Comparison of ENCODE assay signal across 10 mouse cellular contexts in the genomic region with DNA sequence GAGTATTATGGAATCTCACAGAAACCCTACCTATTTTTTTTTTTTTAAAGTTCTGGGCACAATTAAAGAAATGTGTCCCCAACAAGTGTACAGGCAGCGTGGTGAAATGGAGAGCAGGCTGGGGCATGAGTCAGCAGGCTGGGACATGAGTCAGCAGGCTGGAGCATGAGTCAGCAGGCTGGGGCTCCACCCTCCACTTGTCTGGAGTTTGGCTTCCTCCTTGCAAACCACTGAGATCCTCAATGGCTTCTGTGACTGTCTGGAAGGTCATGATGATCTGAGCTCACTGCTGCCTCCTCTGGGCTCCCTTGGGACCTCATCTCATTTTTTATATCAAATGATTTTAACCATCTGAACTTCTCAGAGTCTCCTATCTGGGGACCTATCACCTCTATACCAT. TPM values are rescaled to one million over a fixed set of nuclear protein-coding genes. Genes with fewer than 3 reads are reported as not detected.
DNase-seq lines count a peak whose midpoint lies in the region; ATAC-seq and TF ChIP-seq lines count a peak whose summit lies in the region.
"Had no signal": no experiment of that assay in that cellular context is flagged by ENCODE, and none has a peak within 500 bp of the region (broad histone marks: within the 10 kb centered on the region; RNA-seq: fewer than 3 reads in every experiment).

No protein-coding gene starts in this region.

- H3K9me3 ChIP-seq in lung, embryonic 14.5 days (ENCODE audit: low read depth, low read length) = no peaks in the 10 kb centered on the region
- H3K9me3 ChIP-seq in MEL (replicated peaks; ENCODE audit: insufficient read depth, low read length) = no peaks in the 10 kb centered on the region
- no peaks in the 10 kb centered on the region for H3K9me3 ChIP-seq in liver, postnatal 0 days (ENCODE audit: low read length)
- H3K9me3 ChIP-seq: limb, embryonic 15.5 days had no signal

- no peaks in the 10 kb centered on the region for H3K4me1 ChIP-seq in lung, embryonic 14.5 days (ENCODE audit: insufficient read depth)
- peaks cover 5 to 7% of the 10 kb centered on the region in 2 experiments for H3K4me1 ChIP-seq in MEL (ENCODE audit: control insufficient read depth in 1 of 2, insufficient read depth in 2 of 2, low read length in 2 of 2)
- no peaks in the 10 kb centered on the region; the same call in 1 of the 2 replicates for H3K4me1 ChIP-seq in liver, postnatal 0 days (ENCODE audit: insufficient read depth)
- H3K4me1 ChIP-seq: limb, embryonic 15.5 days had no signal

- TF ChIP-seq CTCF in lung, embryonic 14.5 days (IDR thresholded peaks at IDR 0.05; ENCODE audit: low read depth) = 0 out of 2 replicates have a peak, but pooled peaks have one; percentile 3
- peak; percentile 30 to 70 (median 49); a peak in 5 of 6 replicates for TF ChIP-seq CTCF in MEL (IDR thresholded peaks at IDR 0.05 in 2 of 3, conservative IDR thresholded peaks at IDR 0.05 in 1 of 3; ENCODE audit: control insufficient read depth in 1 of 3, insufficient read depth in 1 of 3, low read depth in 2 of 3, low read length in 3 of 3, poor library complexity in 1 of 3, severe bottlenecking in 1 of 3)
- TF ChIP-seq CTCF in liver, postnatal 0 days (IDR thresholded peaks at IDR 0.05; ENCODE audit: low read depth) = peak; percentile 38

- H3K4me2 ChIP-seq in lung, embryonic 14.5 days = no peak overlapping the region
- H3K4me2 ChIP-seq in liver, postnatal 0 days (ENCODE audit: low read depth, low read length) = no peak overlapping the region
- H3K4me2 ChIP-seq: limb, embryonic 15.5 days had no signal

- H3K79me2 ChIP-seq in MEL (ENCODE audit: control insufficient read depth, insufficient read depth, low read length, poor library complexity) = no peaks in the 10 kb centered on the region

- H3K4me3 ChIP-seq in lung, embryonic 14.5 days (ENCODE audit: low read depth, low read length) = no peak overlapping the region
- H3K4me3 ChIP-seq in MEL (ENCODE audit: control insufficient read depth in 1 of 2, insufficient read depth in 1 of 2, low read depth in 2 of 2, low read length in 2 of 2) = no peak overlapping the region
- no peak overlapping the region for H3K4me3 ChIP-seq in liver, postnatal 0 days (ENCODE audit: low read depth, low read length)
- H3K4me3 ChIP-seq: erythroblast, embryonic 14.5 days; limb, embryonic 15.5 days had no signal

- 72% methylated on average over 1 of the region's 1 CpGs for WGBS in lung, embryonic 14.5 days
- WGBS in liver, postnatal 0 days (ENCODE audit: insufficient replicate concordance) = 25% methylated on average over 1 of the region's 1 CpGs

- peak; percentile 38 to 57 for TF ChIP-seq EP300 in MEL (IDR thresholded peaks at IDR 0.05; ENCODE audit: low read depth in 1 of 2, low read length in 2 of 2)
- peak; percentile 67 for TF ChIP-seq EP300 in liver, postnatal 0 days (IDR thresholded peaks at IDR 0.05; ENCODE audit: low read depth)

- no peak overlapping the region for H3K27ac ChIP-seq in lung, embryonic 14.5 days (ENCODE audit: low read depth)
- H3K27ac ChIP-seq in MEL (ENCODE audit: control insufficient read depth, low read depth, low read length) = peak overlapping the region; percentile 54; the same call in 1 of the 2 replicates
- H3K27ac ChIP-seq in liver, postnatal 0 days (ENCODE audit: low read depth) = no peak overlapping the region
- H3K27ac ChIP-seq: limb, embryonic 15.5 days had no signal

- TF ChIP-seq RAD21 in MEL (IDR thresholded peaks at IDR 0.05; ENCODE audit: low read depth, low read length) = peak; percentile 37

- H3K36me3 ChIP-seq in lung, embryonic 14.5 days (ENCODE audit: insufficient read depth) = no peaks in the 10 kb centered on the region
- H3K36me3 ChIP-seq in MEL (ENCODE audit: control insufficient read depth in 1 of 2, insufficient read depth in 2 of 2, low read length in 2 of 2) = peaks cover 0 to 7% of the 10 kb centered on the region in 2 experiments; a peak in 2 of 4 replicates
- no peaks in the 10 kb centered on the region for H3K36me3 ChIP-seq in liver, postnatal 0 days (replicated peaks; ENCODE audit: insufficient read depth, low read length)
- H3K36me3 ChIP-seq: limb, embryonic 15.5 days had no signal

- DNase-seq in lung, embryonic 14.5 days = peak; percentile 26
- DNase-seq in lung, postnatal 36 days = no peak
- peak; percentile 96 for DNase-seq in MEL (ENCODE audit: low read depth, low spot score)
- peak; percentile 88 for DNase-seq in adrenal gland, postnatal 14 days
- peak; percentile 78 for DNase-seq in liver, postnatal 0 days
- DNase-seq in gastrocnemius, postnatal 4 days (ENCODE audit: low spot score in 2 of 2) = no peak

- ATAC-seq in lung, embryonic 14.5 days (ENCODE audit: insufficient read depth) = no peak
- peak; percentile 96 for ATAC-seq in liver, postnatal 0 days
- no peak for ATAC-seq in monocyte, adult 5-6 weeks (replicated peaks; ENCODE audit: insufficient number of reproducible peaks, low FRiP score, low TSS enrichment, poor library complexity, severe bottlenecking)

- H3K27me3 ChIP-seq in lung, embryonic 14.5 days (ENCODE audit: insufficient read depth, low read length) = no peaks in the 10 kb centered on the region
- H3K27me3 ChIP-seq in MEL (ENCODE audit: control insufficient read depth in 1 of 2, insufficient read depth in 2 of 2, low read length in 2 of 2) = no peaks in the 10 kb centered on the region
- no peaks in the 10 kb centered on the region for H3K27me3 ChIP-seq in liver, postnatal 0 days (ENCODE audit: insufficient read depth, low read length)
- H3K27me3 ChIP-seq: limb, embryonic 15.5 days had no signal

- TF ChIP-seq POLR2A in MEL (IDR thresholded peaks at IDR 0.05; ENCODE audit: control insufficient read depth in 1 of 2, insufficient read depth in 1 of 2, low read depth in 1 of 2, low read length in 2 of 2, poor library complexity in 1 of 2) = no peak

- H3K9ac ChIP-seq in lung, embryonic 14.5 days = no peak overlapping the region
- H3K9ac ChIP-seq in MEL (ENCODE audit: control insufficient read depth, low read depth, low read length, poor library complexity, severe bottlenecking) = no peak overlapping the region
- H3K9ac ChIP-seq in liver, postnatal 0 days (replicated peaks) = no peak overlapping the region
- H3K9ac ChIP-seq: limb, embryonic 15.5 days had no signal

TF ChIP-seq in MEL, 35 proteins besides CTCF, POLR2A, EP300 and RAD21:
- TF ChIP-seq SMC3 (IDR thresholded peaks at IDR 0.05; ENCODE audit: low read depth, low read length) (peak; percentile 44), TCF12 (IDR thresholded peaks at IDR 0.05; ENCODE audit: low read depth, low read length) (peak; percentile 51), HCFC1 (IDR thresholded peaks at IDR 0.05; ENCODE audit: low read depth, low read length) (no peak), MAX (IDR thresholded peaks at IDR 0.05; ENCODE audit: low read length) (peak; percentile 45; the same call in 1 of the 2 replicates), MAFK (IDR thresholded peaks at IDR 0.05; ENCODE audit: borderline replicate concordance, low read depth, low read length) (peak; percentile 96), RCOR1 (IDR thresholded peaks at IDR 0.05; ENCODE audit: low read depth, low read length) (no peak), GABPA (IDR thresholded peaks at IDR 0.05; ENCODE audit: low read depth, low read length) (peak; percentile 92), ZC3H11A (IDR thresholded peaks at IDR 0.05; ENCODE audit: low read depth, low read length) (0 out of 2 replicates have a peak, but pooled peaks have one; percentile 25), MYC (IDR thresholded peaks at IDR 0.05; ENCODE audit: low read depth, low read length) (peak; percentile 84), ZNF384 (IDR thresholded peaks at IDR 0.05; ENCODE audit: low read depth, low read length) (peak; percentile 53; the same call in 1 of the 2 replicates), SIN3A (IDR thresholded peaks at IDR 0.05; ENCODE audit: low read length) (peak; percentile 54), ETS1 (IDR thresholded peaks at IDR 0.05; ENCODE audit: low read depth, low read length) (peak; percentile 94), JUND (IDR thresholded peaks at IDR 0.05; ENCODE audit: low read depth, low read length) (peak; percentile 73; the same call in 1 of the 2 replicates), TBP (IDR thresholded peaks at IDR 0.05; ENCODE audit: low read depth, low read length) (no peak), MXI1 (IDR thresholded peaks at IDR 0.05; ENCODE audit: low read depth, low read length) (peak; percentile 70; the same call in 1 of the 2 replicates), POLR2AphosphoS5 (IDR thresholded peaks at IDR 0.05; ENCODE audit: borderline replicate concordance, low read depth, low read length) (no peak)
TF ChIP-seq in MEL: peak in this region for 12.

RNA-seq across cellular contexts. Expression of gene A930018P22Rik, which starts 23.4 kb away (rescaled TPM):
- polyA plus RNA-seq in lung, embryonic 14.5 days (2014; fragmentation: Nextera tagmentation; extraction: Ambion mirVana) = not detected in 2 replicates
- not detected in 2 replicates for total RNA-seq in MEL (2012; rRNA removed)
- not detected for polyA plus RNA-seq in MEL (2012; ENCODE audit: insufficient read depth in 1 of 2, insufficient read length in 2 of 2, low read depth in 1 of 2, low replicate concordance in 2 of 2, missing spikeins in 1 of 2)
- total RNA-seq in adrenal gland, postnatal 14 days (2021) = 1.1 and 2.4 TPM in 2 replicates
- polyA plus RNA-seq in liver, postnatal 0 days (2015; fragmentation: Nextera tagmentation; extraction: Ambion mirVana) = 0.70 and 1.3 TPM in 2 replicates
- 1 to 10 TPM; 1.3 to 2.6 TPM for total RNA-seq in gastrocnemius, postnatal 4 days (2021)
- total RNA-seq in monocyte, adult 5-6 weeks (2017) = not detected in 3 replicates
- polyA plus RNA-seq: limb, embryonic 15.5 days; stomach, embryonic 14.5 days had no signal

RNA-seq across cellular contexts. Expression of gene Cd59a, which starts 50.4 kb away (rescaled TPM):
- polyA plus RNA-seq in lung, embryonic 14.5 days (2014; fragmentation: Nextera tagmentation; extraction: Ambion mirVana) = 17.8 and 18.4 TPM in 2 replicates
- 0.08 TPM in 1 of 2 replicates, not detected in the other for total RNA-seq in MEL (2012; rRNA removed)
- under 1 TPM in 1 of 2 experiments, not detected in 1; 0.96 TPM for polyA plus RNA-seq in MEL (2012; ENCODE audit: insufficient read depth in 1 of 2, insufficient read length in 2 of 2, low read depth in 1 of 2, low replicate concordance in 2 of 2, missing spikeins in 1 of 2)
- 47.4 and 51.9 TPM in 2 replicates for total RNA-seq in adrenal gland, postnatal 14 days (2021)
- 73.8 and 76.9 TPM in 2 replicates for polyA plus RNA-seq in liver, postnatal 0 days (2015; fragmentation: Nextera tagmentation; extraction: Ambion mirVana)
- total RNA-seq in gastrocnemius, postnatal 4 days (2021) = 10 to 100 TPM; 13.3 to 18.3 TPM
- total RNA-seq in monocyte, adult 5-6 weeks (2017) = 1.4 to 3.9 TPM (median 1.8 TPM) in 3 replicates

Comparison
In these comparisons a context has a peak if more than half of its experiments do, and no peak if none do; other contexts are left out.
1. DNase-seq: peak in lung, embryonic 14.5 days (single experiment), MEL (single experiment), adrenal gland, postnatal 14 days (single experiment) and liver, postnatal 0 days (single experiment); none in lung, postnatal 36 days (single experiment) and gastrocnemius, postnatal 4 days (0 of 2).
2. Peak in every context shown above with its lines, with median percentiles within 50 percentile points of each other: CTCF ChIP-seq.